Mouse (Mus musculus) kidney, postnatal 0 days (tissue): ENCODE measurements around the gene Tarm1. TPM values are rescaled to one million over a fixed set of nuclear protein-coding genes. Genes with fewer than 3 reads are reported as not detected.

ENCODE experiments used
- ATAC-seq: fragments of 200-750 bp; cut with Nextera tagmentation; replicated peaks from 2 replicates; pipeline ENCODE4 v1.8.0; 2017; ENCODE audit warnings: low read depth, moderate number of reproducible peaks, moderate TSS enrichment, moderate library complexity; ENCODE audit not compliant: low FRiP score
- DNase-seq: peaks from one replicate; pipeline ENCODE4 v3.0.0-alpha.2; 2016; ENCODE audit warnings: low spot score
- H3K27ac ChIP-seq: fragments of 300-500 bp; sonication (generic); 2 replicates; pipeline ENCODE4 v1.5.1; 2014; ENCODE audit warnings: mild to moderate bottlenecking
- H3K27me3 ChIP-seq: fragments of 300-500 bp; sonication (generic); 2 replicates; pipeline ENCODE4 v1.6.1; 2014; ENCODE audit warnings: low read length, mixed read lengths; ENCODE audit not compliant: insufficient read depth
- H3K36me3 ChIP-seq: fragments of 300-500 bp; sonication (generic); 2 replicates; pipeline ENCODE4 v1.6.1; 2014; ENCODE audit warnings: low read length, mixed read lengths; ENCODE audit not compliant: insufficient read depth
- H3K4me1 ChIP-seq: fragments of 300-500 bp; sonication (generic); replicated peaks from 2 replicates; pipeline ENCODE4 v1.6.1; 2014; ENCODE audit warnings: antibody characterized with exemption, low read length, mixed read lengths; ENCODE audit not compliant: insufficient read depth
- H3K4me2 ChIP-seq: fragments of 300-500 bp; sonication (generic); 2 replicates; pipeline ENCODE4 v1.6.1; 2014; ENCODE audit warnings: mild to moderate bottlenecking, low read length, moderate library complexity, mixed read lengths
- H3K4me3 ChIP-seq: fragments of 300-500 bp; sonication (generic); replicated peaks from 2 replicates; pipeline ENCODE4 v1.5.1; 2014; ENCODE audit warnings: low read depth, low read length
- H3K9ac ChIP-seq: fragments of 300-500 bp; sonication (generic); 2 replicates; pipeline ENCODE4 v1.6.1; 2014; ENCODE audit warnings: low read depth, low read length
- H3K9me3 ChIP-seq: fragments of 300-500 bp; sonication (generic); replicated peaks from 2 replicates; pipeline ENCODE4 v1.6.1; 2016; ENCODE audit warnings: low read length, inconsistent platforms, mixed read lengths
- CTCF ChIP-seq: IDR thresholded peaks from 2 replicates; pipeline ENCODE4 v1.5.1; 2016; ENCODE audit warnings: antibody characterized with exemption, low read depth, mild to moderate bottlenecking, moderate library complexity
- WGBS: fragments of 180-500 bp; shearing (Covaris S2); extraction: QIAGEN DNeasy Blood & Tissue Kit; methylation state at CpG from one replicate; pipeline ENCODE4 v1.1.7; 2014; 5-methylcytosine and 5-hydroxymethylcytosine counted together
- polyA plus RNA-seq: library from polyadenylated mRNA; unstranded; fragments of >200 nt; fragmentation: Nextera tagmentation; extraction: Ambion mirVana; gene quantifications from 2 replicates; pipeline ENCODE4 v1.2.1, GENCODE M21; 2015

Tarm1 gene
- polyA plus RNA-seq, 1 experiment from 2014 or later = 0.88 TPM

GRCm38 (mm10) chr7:3453486-3454183 is 48.8 kb downstream of the Tarm1 start:
- ATAC-seq (no peak), DNase-seq (no peak)
- Histone ChIP-seq H3K9ac (no peak overlapping the region), H3K4me2 (no peak overlapping the region), H3K4me1 (no peaks in the 10 kb centered on the region), H3K9me3 (no peaks in the 10 kb centered on the region), H3K36me3 (no peaks in the 10 kb centered on the region), H3K27ac (no peak overlapping the region), H3K4me3 (no peak overlapping the region), H3K27me3 (no peaks in the 10 kb centered on the region)
- 0 out of 2 replicates have a peak, but pooled peaks have one; percentile 21 for TF ChIP-seq CTCF
- WGBS = 42% methylated on average over 10 of the region's 11 CpGs

- 49% methylated on average over 12 of the region's 12 CpGs for WGBS
- no peaks in the 10 kb centered on the region for H3K36me3 ChIP-seq
- no peak overlapping the region for H3K9ac ChIP-seq
- no peak for TF ChIP-seq CTCF
- no peak overlapping the region for H3K27ac ChIP-seq
- DNase-seq (no peak), ATAC-seq (no peak)
- no peaks in the 10 kb centered on the region for H3K27me3 ChIP-seq
- H3K9me3 ChIP-seq = no peaks in the 10 kb centered on the region
- H3K4me1 ChIP-seq = no peaks in the 10 kb centered on the region
- no peak overlapping the region for H3K4me3 ChIP-seq
- no peak overlapping the region for H3K4me2 ChIP-seq
Measured at GRCm38 (mm10) chr7:3452821-3453485, 49.5 kb downstream of the Tarm1 start.

- DNase-seq (no peak), ATAC-seq (no peak)
- no peaks in the 10 kb centered on the region for H3K9me3 ChIP-seq
- no peak overlapping the region for H3K4me2 ChIP-seq
- no peak for TF ChIP-seq CTCF
- WGBS = 36% methylated on average over 6 of the region's 6 CpGs
- no peaks in the 10 kb centered on the region for H3K27me3 ChIP-seq
- no peaks in the 10 kb centered on the region for H3K36me3 ChIP-seq
- H3K4me1 ChIP-seq = no peaks in the 10 kb centered on the region
- no peak overlapping the region for H3K9ac ChIP-seq
- H3K27ac ChIP-seq = no peak overlapping the region
- H3K4me3 ChIP-seq = no peak overlapping the region
Measured at GRCm38 (mm10) chr7:3451161-3451560, 51.3 kb downstream of the Tarm1 start.

- no peak overlapping the region for H3K4me3 ChIP-seq
- no peak overlapping the region for H3K4me2 ChIP-seq
- no peak for TF ChIP-seq CTCF
- no peak overlapping the region for H3K9ac ChIP-seq
- H3K9me3 ChIP-seq = no peaks in the 10 kb centered on the region
- H3K27ac ChIP-seq = no peak overlapping the region
- H3K27me3 ChIP-seq = no peaks in the 10 kb centered on the region
- H3K4me1 ChIP-seq = no peaks in the 10 kb centered on the region
- H3K36me3 ChIP-seq = no peaks in the 10 kb centered on the region
- ATAC-seq = no peak
- 42% methylated on average over 5 of the region's 5 CpGs for WGBS
- DNase-seq = no peak
Measured at GRCm38 (mm10) chr7:3450671-3451070, 51.8 kb downstream of the Tarm1 start.

GRCm38 (mm10) chr7:3448737-3449454 is 53.5 kb downstream of the Tarm1 start:
- H3K9ac ChIP-seq = no peak overlapping the region
- no peaks in the 10 kb centered on the region for H3K4me1 ChIP-seq
- 19% methylated on average over 15 of the region's 15 CpGs for WGBS
- TF ChIP-seq CTCF = peak; percentile 85
- H3K4me2 ChIP-seq = no peak overlapping the region
- no peak overlapping the region for H3K4me3 ChIP-seq
- H3K27me3 ChIP-seq = no peaks in the 10 kb centered on the region
- no peak overlapping the region for H3K27ac ChIP-seq
- ATAC-seq (peak; percentile 49; the same call in 1 of the 2 replicates), DNase-seq (peak; percentile 82)
- H3K9me3 ChIP-seq = no peaks in the 10 kb centered on the region
- H3K36me3 ChIP-seq = no peaks in the 10 kb centered on the region

- WGBS = 76% methylated on average over 4 of the region's 4 CpGs
- no peaks in the 10 kb centered on the region for H3K4me1 ChIP-seq
- H3K9ac ChIP-seq = no peak overlapping the region
- no peaks in the 10 kb centered on the region for H3K27me3 ChIP-seq
- no peak for ATAC-seq
- H3K27ac ChIP-seq = no peak overlapping the region
- no peaks in the 10 kb centered on the region for H3K9me3 ChIP-seq
- no peaks in the 10 kb centered on the region for H3K36me3 ChIP-seq
- no peak overlapping the region for H3K4me2 ChIP-seq
- H3K4me3 ChIP-seq = no peak overlapping the region
- DNase-seq = no peak
- no peak for TF ChIP-seq CTCF
Measured at GRCm38 (mm10) chr7:3447026-3447425, 55.4 kb downstream of the Tarm1 start.
